Mouse (Mus musculus): ENCODE results near the gene Plin3.
"Not testable (repeated sequence)": the region's sequence is repeated elsewhere in the genome, so short reads cannot be mapped to it uniquely, and the experiment has no call there.

DNA sequence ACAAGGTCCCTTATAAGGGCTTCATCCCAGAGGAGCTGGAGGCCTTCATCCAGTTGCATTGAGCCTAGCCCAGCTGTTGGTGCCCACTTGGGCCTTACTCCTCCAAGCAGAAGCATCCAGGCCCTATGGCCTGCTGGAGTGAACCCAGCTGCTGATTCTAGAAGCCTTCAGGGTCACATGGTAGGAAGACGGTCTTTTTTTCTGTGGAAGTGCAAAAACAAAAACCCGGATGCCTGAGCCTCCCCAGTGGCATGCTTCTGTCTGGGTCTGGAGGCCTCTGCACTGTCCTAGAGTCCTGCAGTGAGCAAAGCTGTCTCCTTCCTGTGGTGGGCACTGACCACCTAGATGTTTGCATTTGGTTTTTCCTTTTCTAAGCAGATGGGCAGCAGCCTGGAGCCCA, 33.9 kb downstream of the Plin3 start:
- TF ChIP-seq CTCF (IDR thresholded peaks at IDR 0.05; ENCODE audit: borderline replicate concordance, control insufficient read depth, extremely low read depth, insufficient read depth, low read length, poor library complexity); POLR2A (IDR thresholded peaks at IDR 0.05; ENCODE audit: control insufficient read depth, extremely low read depth, insufficient read depth, low read length, poor library complexity): not testable (repeated sequence)
